Mouse (Mus musculus): ENCODE measurements around the gene Rpl22.

Gene Rpl22

DNA sequence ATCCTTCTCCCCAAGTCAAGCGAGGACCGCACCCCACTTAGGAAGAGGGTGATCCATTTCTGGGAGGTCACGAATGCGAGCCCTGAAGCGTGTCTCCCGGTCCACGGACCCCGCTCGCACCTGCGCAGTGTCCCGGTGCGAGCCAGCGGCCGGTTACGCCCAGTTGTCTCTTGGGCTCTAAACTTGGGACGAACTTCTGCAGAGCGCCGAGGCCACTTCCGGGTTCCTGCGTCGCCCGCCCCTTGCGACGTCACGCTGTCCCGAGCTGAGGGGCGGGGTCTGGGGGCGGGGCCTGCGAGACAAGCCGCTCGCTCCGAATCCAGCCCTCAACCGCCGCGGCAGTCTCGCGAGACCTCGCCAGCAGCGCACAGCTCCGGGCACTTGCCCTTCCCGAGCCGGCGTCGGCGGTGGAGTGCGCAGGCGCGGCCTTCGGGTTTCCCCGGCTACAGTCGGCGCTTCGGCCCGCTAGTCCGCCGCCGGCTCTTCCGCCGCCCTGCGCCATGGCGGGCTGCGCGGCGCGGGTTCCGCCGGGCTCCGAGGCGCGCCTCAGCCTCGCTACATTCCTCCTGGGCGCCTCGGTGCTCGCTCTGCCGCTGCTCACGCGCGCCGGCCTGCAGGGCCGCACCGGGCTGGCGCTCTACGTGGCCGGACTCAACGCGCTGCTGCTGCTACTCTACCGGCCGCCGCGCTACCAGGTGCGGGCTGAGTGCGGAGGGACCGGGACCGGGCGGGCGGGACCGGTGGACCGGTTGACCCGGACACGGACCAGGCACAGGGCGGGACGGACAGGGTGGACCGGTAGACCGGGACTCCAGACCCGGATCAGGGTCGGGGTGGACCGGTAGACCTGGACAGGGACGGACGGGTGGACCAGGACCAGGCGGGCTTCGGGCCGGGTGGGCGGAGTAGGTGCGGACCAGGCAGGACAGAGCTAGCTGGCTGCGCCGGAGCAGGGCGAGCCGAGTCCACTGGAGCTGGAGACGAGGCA, 28.4 kb upstream of the Rpl22 start, which contains the start of gene Icmt:
Gene Icmt (plus strand): TSS at position 354 of the 988 bp plus-strand sequence.
- DNase-seq (ENCODE audit: low read depth), result peak; percentile 99

- no peak for DNase-seq (ENCODE audit: low read depth)
Observed at GRCm38 (mm10) chr4:152298836-152299235, 26.7 kb upstream of the Rpl22 start.

GRCm38 (mm10) chr4:152300375-152300774, 25.2 kb upstream of the Rpl22 start:
- no peak for DNase-seq (ENCODE audit: low read depth)

DNA sequence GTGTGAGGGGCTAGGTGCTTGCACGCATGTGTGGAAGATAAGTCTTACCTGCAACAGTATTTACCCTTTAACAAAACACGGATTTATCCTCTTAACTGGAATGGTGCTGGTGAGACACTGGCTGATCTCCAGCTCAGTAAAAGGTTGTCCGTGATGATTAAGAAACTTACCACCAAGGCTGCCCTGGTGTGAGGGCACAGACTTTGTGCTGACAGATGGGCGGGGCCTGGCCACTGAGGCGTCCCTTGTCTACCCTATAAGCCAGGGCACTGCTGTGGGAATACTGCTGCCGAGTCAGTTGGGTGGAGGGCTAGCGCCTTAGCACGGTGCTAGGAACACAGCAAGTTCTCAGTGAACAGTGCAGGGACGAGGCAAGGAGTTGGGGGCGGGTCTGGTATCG, 23.5 kb upstream of the Rpl22 start:
- no peak for DNase-seq (ENCODE audit: low read depth)

DNA sequence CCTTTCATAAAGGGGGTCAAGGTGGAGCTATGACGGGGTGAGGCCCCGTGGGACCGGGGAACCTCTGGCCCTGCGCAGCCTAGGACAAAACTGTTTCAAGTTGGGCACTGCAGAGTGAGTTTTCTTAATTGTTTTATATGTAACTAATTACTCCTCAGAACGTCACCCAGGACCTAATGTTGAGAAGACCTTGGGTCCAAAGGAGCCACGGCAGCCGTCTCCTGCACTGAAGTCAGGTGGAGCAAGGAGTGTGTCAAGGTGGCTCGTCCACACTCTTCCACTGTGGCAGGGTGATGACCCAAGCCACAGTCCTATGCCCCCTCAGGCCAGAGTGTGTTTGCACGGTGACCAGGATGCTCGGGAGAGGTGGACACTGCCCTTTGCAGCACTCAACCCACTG, 22.4 kb upstream of the Rpl22 start:
- DNase-seq (ENCODE audit: low read depth), result no peak

DNA sequence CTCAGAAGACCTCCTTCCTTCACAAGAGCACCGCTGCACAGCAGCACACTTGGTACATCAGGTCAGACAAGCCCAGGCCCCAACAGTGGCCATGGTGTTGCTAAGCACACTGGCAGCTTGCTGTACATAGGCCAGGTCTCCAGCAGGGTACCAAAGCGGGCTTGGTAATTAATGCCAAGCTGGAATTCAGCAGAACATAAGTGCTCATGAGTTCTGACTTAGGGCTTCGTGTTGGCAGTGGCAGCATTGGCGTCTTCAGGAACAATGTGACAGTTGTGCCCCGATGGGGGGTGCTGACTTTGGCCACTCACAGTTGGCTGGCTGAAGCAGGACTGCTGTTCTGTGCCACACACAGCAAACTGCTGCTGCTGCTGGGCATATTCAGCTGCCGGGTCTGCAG, 20.9 kb upstream of the Rpl22 start:
- no peak for DNase-seq (ENCODE audit: low read depth)

DNA sequence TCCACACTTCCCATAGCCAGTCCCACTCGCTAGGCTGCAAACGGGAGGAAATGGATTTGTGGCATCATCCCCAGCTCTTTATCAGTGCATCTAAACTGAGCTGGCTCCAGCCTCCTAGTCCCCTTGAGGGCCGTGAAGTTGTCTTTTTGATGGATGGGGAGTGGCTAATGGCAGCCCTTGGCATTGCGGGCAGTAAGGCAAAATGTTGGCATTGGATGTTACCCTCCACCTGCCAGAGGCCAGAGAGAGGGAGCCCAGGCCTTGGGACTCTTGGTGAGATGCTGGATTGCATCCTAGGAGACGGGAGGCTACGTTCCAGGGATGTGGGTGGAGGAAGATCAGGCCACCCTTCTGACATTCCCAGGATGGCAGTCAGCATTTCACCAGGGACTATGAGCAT, 19.6 kb upstream of the Rpl22 start:
- DNase-seq (ENCODE audit: low read depth), result no peak

DNA sequence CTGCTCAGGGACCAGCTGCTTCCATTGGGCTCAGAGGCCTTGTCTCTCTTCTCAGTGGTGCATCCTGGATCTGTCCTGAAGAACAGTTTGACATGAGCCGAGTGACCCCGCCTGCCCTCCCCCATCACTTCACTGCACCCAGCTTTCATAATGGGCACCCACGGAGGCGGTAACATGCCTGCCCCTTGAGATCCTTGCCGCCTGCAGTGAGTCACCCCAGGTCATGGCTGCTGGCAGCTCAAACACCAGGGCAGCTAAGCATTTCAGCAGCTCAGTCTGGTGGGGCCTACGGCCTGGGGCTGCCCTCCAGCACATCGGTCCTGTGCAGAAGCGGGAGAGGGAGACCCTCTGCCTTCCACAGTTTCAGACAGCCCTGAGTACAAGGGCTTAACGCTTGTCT, 18.0 kb upstream of the Rpl22 start:
- no peak for DNase-seq (ENCODE audit: low read depth)

- no peak for DNase-seq (ENCODE audit: low read depth)
Observed at GRCm38 (mm10) chr4:152312186-152312585, 13.4 kb upstream of the Rpl22 start.

- DNase-seq (ENCODE audit: low read depth), result no peak
Observed at GRCm38 (mm10) chr4:152313211-152313632, 12.3 kb upstream of the Rpl22 start.

DNA sequence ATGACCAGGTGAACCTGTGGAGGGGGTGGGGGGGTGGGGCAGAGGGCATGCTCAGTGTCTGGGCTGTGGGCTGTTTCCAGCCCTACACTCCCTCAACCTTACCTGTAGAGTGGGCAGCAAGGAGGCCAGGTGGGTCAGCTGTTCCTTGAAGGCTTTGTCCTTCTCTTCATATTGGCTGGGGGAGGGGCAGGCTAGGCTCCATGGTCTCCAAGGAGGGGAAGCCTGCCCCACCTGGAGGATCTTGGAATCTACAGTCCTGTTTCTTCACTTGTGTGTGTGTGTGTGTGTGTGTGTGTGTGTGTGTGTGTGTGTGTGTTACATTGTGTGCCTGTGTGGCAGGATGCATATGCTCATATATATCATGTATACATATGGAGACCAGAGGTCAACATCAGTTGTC, 11.6 kb upstream of the Rpl22 start:
- peak; percentile 18 for DNase-seq (ENCODE audit: low read depth)

DNA sequence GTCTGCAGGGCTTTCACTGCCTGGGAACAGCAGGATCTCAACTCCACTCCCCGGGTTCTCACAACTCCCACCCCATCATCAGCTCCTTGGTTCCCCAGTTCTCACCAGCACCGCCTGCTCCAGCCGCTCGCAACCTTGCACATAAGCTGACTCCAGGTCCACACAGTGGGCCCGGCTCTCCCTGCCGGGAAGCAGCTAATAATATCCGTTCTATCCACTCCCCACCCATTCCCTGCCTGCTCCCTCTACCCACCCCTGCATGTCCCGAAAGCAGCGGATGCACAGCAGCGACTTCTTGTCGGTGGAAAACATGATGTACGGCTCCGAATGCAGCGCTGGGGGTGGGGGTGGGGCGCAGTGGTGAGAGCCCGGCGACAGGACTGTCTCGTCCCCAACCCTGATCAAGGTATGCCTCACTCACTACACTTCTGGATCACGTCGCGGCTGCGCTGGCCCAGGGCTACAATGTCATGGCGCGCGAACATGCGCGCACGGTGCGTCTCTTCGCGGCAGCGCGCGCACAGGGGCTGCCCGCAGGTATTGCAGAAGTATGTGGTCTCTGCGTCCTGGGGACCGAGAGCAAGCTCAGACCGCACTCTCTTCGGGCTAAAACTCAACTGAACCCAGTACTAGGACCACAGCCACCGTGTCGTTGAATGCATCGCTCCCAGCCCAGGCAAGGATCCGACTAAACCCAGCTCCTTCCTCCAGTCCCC, 9.9 kb upstream of the Rpl22 start:
- no peak for DNase-seq (ENCODE audit: low read depth)

- no peak for DNase-seq (ENCODE audit: low read depth)
Observed at GRCm38 (mm10) chr4:152317631-152318033, 7.9 kb upstream of the Rpl22 start.

DNA sequence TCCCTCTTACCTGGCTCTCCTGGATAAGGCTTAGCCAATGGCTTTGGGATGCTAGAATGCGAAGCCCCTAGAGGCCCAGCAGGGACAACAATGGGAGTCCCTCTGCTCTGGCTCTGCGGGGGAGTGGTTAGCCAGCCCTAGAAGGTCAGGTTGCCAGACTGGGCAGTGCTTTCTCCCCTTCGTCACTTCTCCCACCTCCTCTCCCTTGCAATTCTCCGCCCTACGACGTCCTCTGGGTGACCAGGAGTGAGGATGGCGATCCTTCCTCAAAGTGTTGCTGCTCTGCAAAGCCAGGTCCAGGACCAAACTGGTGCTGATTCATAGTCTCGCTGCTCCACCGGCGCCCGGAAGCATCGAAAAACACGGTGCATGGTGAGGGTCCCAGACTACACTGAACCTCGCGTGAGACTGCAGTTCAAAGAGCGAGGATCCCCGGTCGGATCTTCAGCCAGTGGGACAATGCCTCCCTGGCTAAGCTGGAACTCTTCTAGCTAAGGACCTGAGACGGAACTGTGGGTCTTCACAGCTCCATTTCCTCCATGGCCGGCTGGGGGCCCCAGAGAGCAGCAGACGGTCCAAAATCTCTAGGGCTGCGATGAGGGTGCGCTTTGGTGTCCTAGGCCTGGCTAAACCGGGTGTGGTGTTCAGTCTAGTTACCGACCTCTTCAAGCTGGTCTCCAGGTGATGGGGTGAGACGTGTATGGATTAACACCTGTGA, 6.9 kb upstream of the Rpl22 start, which contains the start of gene Rnf207:
Gene Rnf207 (minus strand): TSS at position 477 of the 718 bp plus-strand sequence.
- DNase-seq (ENCODE audit: low read depth), result peak; percentile 40

DNA sequence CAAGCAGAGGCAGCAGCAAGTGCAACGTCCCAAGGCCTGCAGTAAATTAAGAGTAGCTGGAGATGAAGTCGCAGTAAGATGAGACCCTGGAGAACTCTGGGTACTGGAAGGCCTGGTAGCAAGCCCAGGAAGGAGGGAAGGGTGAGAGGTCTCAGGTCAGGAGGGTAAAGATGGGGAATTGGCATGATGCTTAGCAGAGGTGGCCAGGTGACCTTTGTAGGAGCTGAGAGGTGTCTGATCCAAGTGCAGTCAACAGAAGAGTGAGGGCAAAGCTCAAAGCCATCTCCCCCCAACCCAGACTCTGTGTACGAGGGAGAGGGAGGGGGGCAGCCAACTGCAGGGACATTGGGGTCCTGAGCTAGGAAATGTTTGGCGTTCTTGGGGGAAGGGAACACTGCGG, 4.1 kb upstream of the Rpl22 start:
- no peak for DNase-seq (ENCODE audit: low read depth)

GRCm38 (mm10) chr4:152324641-152325562, 640 bp upstream of the Rpl22 start:
- DNase-seq (ENCODE audit: low read depth), result no peak

DNA sequence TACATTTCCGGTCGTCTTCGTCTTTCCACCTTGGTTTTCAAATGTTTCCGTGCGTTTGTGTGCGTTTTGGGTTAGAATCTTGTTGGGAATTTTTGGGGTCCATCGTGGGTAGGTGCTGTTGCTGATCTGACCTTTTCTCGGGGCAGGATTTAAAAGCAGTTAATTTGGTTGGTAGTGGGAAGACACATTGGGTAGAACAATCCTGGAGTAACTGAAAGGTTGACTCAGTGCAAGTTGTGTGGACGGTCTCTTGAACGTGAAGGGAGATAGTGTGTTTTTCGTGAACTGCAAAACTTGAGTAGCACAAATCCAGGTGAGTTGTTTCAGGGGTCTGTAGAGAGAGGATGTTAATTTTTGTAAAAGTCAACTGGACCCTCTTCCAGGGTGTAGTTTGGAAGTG, 1.0 kb downstream of the Rpl22 start:
- DNase-seq (ENCODE audit: low read depth), result peak; percentile 31

GRCm38 (mm10) chr4:152328691-152329090, 3.1 kb downstream of the Rpl22 start:
- peak; percentile 70 for DNase-seq (ENCODE audit: low read depth)

- DNase-seq (ENCODE audit: low read depth), result peak; percentile 77
Observed at GRCm38 (mm10) chr4:152332952-152333351, 7.4 kb downstream of the Rpl22 start.

DNA sequence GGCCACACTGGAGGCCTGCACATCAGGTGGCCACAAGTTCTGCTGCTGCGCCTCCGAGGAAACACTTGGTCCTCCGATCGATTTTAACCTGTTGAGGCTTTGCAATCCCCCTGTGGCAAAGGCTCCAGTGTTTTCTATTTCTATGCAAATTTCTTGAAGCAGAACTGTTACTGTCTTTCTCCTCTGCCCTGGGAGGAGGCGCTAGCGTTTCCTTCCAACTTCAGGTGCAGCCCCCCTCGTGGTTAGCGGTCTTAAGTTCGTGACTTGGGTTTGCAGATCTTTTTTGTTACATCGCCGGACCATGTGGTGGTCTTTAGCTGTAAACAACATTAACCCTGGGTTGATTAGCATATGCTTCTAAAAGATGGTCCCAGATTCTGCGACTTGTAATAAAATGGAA, 8.0 kb downstream of the Rpl22 start:
- DNase-seq (ENCODE audit: low read depth), result no peak

- DNase-seq (ENCODE audit: low read depth), result no peak
Observed at GRCm38 (mm10) chr4:152337772-152338171, 12.2 kb downstream of the Rpl22 start.
